Mouse (Mus musculus) mouse embryonic stem cell (cell line): Measurements from ENCODE around the gene Gpr22.

Experiments used
- in situ Hi-C, 2 experiments: fragments of 300-500 bp; cut with MboI; formaldehyde crosslinking; loops; 1 replicate in 1 of 2; 3 replicates in 1 of 2; pipeline ENCODE4 v1.14.3; 2019 to 2020; ENCODE audit warnings: low sequenced_read_pairs in 2 of 2, low pct_unique_long_range_greater_than_20kb in 1 of 2, mixed read lengths in 1 of 2; ENCODE audit not compliant: unreplicated experiment in 1 of 2

Gene Gpr22

DNA sequence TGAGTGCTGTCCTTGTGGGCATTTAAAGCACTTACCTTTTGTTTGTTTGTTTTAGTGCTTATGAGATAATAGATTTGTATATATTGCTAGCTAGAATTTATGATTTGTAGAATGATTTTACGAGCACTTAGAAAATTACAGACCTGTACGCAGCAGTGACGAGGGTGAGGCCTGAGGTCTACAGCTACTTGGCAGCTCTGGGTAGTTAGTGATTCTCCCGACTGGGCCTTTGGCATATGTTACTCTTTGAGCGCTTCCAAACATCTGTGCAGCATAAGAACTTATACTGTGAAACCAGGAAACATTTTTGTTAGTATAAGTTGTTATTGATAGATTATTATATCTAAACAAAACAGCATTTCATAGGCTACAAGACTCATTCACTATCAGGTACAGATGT lies 12.3 kb downstream of the Gpr22 start:
- in situ Hi-C loops = loop anchor here in 1 of 2 experiments (25.0 kb wide), 1 partner anchor 189 kb away; no protein-coding TSS in a partner anchor

DNA sequence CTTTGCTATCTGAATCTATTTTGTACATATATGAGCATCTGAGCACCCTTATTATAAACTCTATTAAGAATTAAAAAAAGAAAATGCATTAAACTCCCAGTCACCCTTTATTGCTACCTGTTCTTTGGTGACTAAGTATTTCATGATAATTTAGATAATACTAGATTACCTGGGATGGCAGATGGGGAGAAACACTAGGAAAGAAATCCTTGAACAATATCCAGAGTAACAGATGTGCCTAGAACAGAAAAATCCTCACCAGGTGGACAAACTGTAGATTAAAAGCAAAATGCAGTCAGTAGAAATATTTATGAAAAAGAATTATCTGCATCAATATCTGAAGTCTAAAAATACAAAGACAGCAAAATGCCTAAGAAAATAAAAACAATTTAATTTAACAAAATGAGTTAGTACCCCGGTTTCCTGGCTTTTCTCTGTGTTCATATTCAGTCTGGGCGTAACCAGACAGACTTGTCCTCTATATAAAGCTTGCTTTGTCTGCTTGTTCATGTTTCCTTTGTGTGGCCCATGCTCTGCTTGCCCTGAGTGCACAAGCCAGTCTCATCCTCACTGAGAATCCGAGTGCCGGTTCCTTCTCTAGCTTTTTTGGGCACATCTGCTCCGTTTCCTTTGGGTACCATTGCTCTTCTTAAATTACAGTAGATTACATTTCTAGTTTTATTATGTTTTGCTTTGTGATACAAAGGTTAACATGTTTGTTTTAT lies 13.0 kb downstream of the Gpr22 start:
- in situ Hi-C loops = loop anchor here in 1 of 2 experiments (25.0 kb wide), 1 partner anchor 188 kb away; no protein-coding TSS in a partner anchor

- in situ Hi-C loops = no loop called here
Observed at GRCm38 (mm10) chr12:31693278-31693677, 20.5 kb downstream of the Gpr22 start.

DNA sequence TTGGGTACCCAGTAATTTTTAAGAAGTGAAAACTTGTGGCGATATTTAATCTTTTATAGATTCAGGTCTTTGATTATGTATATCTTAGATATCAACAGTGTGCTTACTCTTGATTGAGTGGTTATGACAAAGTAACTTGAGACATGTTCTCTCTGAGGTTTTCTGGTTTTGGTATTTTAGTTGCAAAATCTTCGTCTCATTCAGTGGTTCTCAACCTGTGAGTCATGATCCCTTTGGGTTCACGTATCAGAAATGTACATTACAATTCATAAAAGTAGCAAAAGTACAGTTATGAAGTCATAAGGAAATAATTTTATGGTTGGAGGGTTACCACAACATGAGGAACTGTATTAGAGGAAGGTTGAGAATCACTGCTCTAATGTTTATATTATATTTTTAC lies 27.1 kb downstream of the Gpr22 start:
- in situ Hi-C loops = no loop called here

DNA sequence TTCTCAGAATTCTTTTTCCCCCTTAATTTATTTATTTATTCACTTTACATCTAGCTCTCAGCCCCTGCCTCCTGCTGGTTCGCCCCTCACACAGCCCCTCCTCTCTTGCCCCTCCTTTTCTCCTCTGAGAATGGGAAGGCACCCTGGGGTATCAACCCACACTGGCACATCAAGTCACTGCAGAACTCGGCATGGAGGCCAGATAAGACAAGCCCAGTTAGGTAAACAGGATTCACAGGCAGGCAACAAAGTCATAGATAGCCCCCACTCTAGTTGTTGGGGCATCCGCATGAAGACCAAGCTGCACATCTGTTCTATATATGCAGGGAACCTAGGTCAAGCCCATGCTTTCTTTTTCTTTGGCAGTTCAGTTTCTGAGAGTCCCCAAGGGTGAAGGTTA lies 46.6 kb downstream of the Gpr22 start:
- in situ Hi-C loops = no loop called here

- in situ Hi-C loops = no loop called here
Observed at GRCm38 (mm10) chr12:31665999-31666398, 47.7 kb downstream of the Gpr22 start.
